Mouse (Mus musculus) kidney, adult 2 months (tissue): ENCODE results near the gene Dpy19l1. TPM values are rescaled to one million over a fixed set of nuclear protein-coding genes. Genes with fewer than 3 reads are reported as not detected.
A peak's percentile ranks its signal among the peaks of the same experiment; 100 is the strongest.

ENCODE experiments used
- DNase-seq: peaks from one replicate; pipeline ENCODE4 v3.0.0; 2021
- H3K27ac ChIP-seq: fragments of 200-500 bp; 2 replicates; pipeline ENCODE4 v1.5.1; 2012; ENCODE audit warnings: low read depth, low read length, control low read depth, inconsistent platforms; ENCODE audit not compliant: insufficient read depth
- H3K27me3 ChIP-seq: fragments of 200-500 bp; replicated peaks from 2 replicates; pipeline ENCODE4 v1.6.1; 2012; ENCODE audit warnings: mild to moderate bottlenecking, moderate library complexity, low read length, inconsistent platforms; ENCODE audit not compliant: control insufficient read depth, insufficient read depth
- H3K36me3 ChIP-seq: fragments of 200-500 bp; 2 replicates; pipeline ENCODE4 v1.6.1; 2012; ENCODE audit warnings: mild to moderate bottlenecking, moderate library complexity, low read length, inconsistent platforms; ENCODE audit not compliant: control insufficient read depth, insufficient read depth
- H3K4me1 ChIP-seq: fragments of 200-500 bp; 2 replicates; pipeline ENCODE4 v1.6.1; 2011; ENCODE audit warnings: low read length; ENCODE audit not compliant: control insufficient read depth, insufficient read depth
- H3K4me3 ChIP-seq: fragments of 200-500 bp; 2 replicates; pipeline ENCODE4 v1.5.1; 2011; ENCODE audit warnings: mild to moderate bottlenecking, low read depth, low read length, control low read depth; ENCODE audit not compliant: insufficient read depth
- CTCF ChIP-seq: fragments of 200-500 bp; conservative IDR thresholded peaks from 2 replicates; pipeline ENCODE4 v1.5.1; 2011; ENCODE audit warnings: low read depth, mild to moderate bottlenecking, control low read depth, low read length, moderate library complexity, mixed read lengths; ENCODE audit not compliant: insufficient read depth, insufficient read length
- POLR2A ChIP-seq: fragments of 200-500 bp; IDR thresholded peaks from one replicate; pipeline ENCODE4 v1.6.1; 2011; ENCODE audit warnings: low read depth, low read length, control low read depth
- WGBS: fragments of 180-500 bp; shearing (Covaris S2); methylation state at CpG from one replicate; pipeline ENCODE4 v1.1.7; 2018; 5-methylcytosine and 5-hydroxymethylcytosine counted together
- polyA plus RNA-seq: library from polyadenylated mRNA; depleted of rRNA; stranded (reverse); fragments of >200 nt; gene quantifications from 2 replicates; pipeline ENCODE4 v1.2.3, GENCODE M21; 2012

Gene Dpy19l1
- polyA plus RNA-seq, 1 experiment, result 5.5 TPM

DNA sequence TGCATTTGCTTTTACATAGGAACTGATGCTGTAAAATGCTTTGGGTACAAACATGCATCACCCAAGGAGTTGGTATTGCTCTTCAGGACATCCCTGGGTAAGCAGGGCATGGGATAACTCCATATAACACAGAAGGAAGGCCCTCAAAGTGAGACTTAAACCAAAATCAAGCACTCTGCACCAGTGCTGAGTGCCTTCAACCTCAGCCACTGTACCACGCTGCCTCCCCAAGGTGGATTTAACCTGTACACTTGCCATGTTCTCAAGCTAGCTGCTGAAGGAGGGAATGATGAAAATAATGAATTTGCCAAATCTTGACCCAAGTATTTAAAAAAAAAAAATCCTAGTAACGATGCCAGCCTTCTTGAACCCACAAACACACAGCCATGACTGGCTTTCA is 1.3 kb downstream of the Dpy19l1 start:
- WGBS, result 65% methylated on average over 2 of the region's 2 CpGs
- no peaks in the 10 kb centered on the region; the same call in 1 of the 2 replicates for H3K4me1 ChIP-seq
- no peak overlapping the region for H3K4me3 ChIP-seq
- no peak overlapping the region for H3K27ac ChIP-seq
- no peaks in the 10 kb centered on the region for H3K36me3 ChIP-seq
- no peak for DNase-seq
- H3K27me3 ChIP-seq, result no peaks in the 10 kb centered on the region
- TF ChIP-seq POLR2A (no peak), CTCF (peak; percentile 34)

DNA sequence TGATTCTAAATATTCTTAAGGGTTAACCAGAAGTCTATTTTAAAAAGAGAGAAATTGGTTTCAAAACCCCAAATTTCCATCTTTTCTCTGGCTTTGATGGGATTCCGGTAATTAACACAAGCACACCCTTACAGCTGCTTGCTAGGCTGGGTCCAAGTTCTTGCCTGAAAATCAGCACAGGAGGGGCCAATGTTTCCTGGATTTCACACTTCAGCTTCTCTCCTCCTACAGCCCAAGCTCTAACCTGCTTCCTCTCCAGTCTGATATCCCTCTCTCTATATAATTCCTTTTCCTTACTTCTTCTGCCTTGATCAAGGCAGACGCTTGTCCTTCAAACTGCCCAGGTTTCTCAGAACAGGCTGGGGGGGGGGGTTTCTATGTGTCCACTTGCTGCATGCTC is 6.7 kb downstream of the Dpy19l1 start:
- Histone ChIP-seq H3K27ac (no peak overlapping the region), H3K4me1 (no peaks in the 10 kb centered on the region), H3K4me3 (no peak overlapping the region), H3K27me3 (no peaks in the 10 kb centered on the region), H3K36me3 (no peaks in the 10 kb centered on the region)
- 91% methylated on average over 2 of the region's 2 CpGs for WGBS
- TF ChIP-seq CTCF, result no peak
- TF ChIP-seq POLR2A, result no peak
- DNase-seq, result no peak

DNA sequence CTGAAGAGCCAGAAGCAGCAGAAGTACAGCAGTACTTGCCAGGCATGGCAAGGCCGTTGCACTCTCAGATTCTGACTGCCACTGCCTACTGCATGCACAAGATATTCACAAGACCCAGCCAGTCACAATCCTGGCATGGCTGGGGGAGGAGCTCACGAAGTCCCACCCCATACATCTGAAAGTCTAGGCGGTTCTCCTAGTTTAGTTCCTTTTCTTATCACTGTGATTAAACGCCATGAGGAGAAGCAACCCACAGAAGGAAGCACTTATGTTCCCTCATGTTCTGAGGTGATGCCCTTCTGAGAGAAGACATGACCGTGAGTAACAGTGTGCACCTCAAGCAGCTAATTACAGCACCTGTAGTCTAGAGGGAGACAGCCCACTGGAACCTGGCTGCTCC is 12.4 kb downstream of the Dpy19l1 start:
- Histone ChIP-seq H3K27me3 (no peaks in the 10 kb centered on the region), H3K27ac (no peak overlapping the region), H3K36me3 (no peaks in the 10 kb centered on the region), H3K4me3 (no peak overlapping the region), H3K4me1 (no peaks in the 10 kb centered on the region)
- TF ChIP-seq POLR2A (no peak), CTCF (no peak)
- no peak for DNase-seq
- WGBS, result 92% methylated on average over 5 of the region's 5 CpGs

DNA sequence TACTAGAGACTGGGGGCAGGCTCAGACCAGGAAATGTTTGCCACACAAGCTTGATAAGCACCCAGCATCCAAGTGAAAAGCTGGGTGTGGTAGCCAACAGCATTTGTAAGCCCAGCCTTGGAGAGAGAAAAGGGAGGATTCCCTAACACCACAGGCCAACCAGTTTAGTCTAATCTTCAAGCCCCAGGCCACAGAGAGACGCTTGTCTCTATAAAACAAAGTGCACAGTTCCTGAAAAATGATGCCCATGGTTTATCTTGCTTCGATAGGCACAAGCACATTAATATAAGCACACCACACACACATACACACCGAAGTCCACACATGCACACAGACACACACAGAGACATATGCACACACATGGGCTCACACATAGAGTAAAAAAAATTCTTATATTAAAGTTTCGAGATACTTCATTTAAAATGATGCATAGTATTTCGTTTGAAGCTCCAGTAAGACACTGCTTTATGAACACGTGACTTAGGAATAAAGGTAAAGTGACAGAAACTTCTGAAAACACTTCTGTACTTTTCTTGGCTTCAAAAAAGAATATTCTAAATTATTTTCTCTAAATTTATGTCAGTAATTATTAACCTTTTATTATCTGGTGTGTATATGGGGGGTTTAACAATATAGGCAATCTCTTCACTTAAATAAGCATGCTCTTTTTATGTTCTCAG is 14.4 kb downstream of the Dpy19l1 start:
- Histone ChIP-seq H3K36me3 (no peaks in the 10 kb centered on the region), H3K27me3 (no peaks in the 10 kb centered on the region), H3K4me3 (no peak overlapping the region), H3K4me1 (no peaks in the 10 kb centered on the region), H3K27ac (no peak overlapping the region)
- no peak for TF ChIP-seq POLR2A
- no peak for TF ChIP-seq CTCF
- DNase-seq, result no peak
- WGBS, result 91% methylated on average over 6 of the region's 6 CpGs

DNA sequence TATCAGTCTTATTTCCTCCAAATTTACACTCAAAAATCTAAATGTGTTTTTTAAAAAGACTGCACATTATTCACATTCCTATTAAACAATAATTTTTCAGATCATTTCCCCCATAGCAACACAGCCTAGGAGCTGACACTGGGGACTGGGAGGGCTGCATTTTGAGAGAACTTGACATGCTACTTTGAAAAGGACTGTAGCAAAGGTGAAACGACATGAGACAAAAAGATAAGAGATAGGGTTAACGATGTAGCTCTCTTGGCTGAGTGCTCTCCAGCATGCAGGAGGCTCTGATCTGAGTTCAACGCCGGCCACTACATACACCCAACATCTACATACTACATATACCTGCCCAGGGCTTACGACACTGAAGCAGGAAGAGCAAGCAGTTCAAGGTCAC is 20.6 kb downstream of the Dpy19l1 start:
- Histone ChIP-seq H3K27ac (no peak overlapping the region), H3K36me3 (no peaks in the 10 kb centered on the region), H3K4me3 (no peak overlapping the region), H3K4me1 (no peaks in the 10 kb centered on the region), H3K27me3 (no peaks in the 10 kb centered on the region)
- 79% methylated on average over 5 of the region's 5 CpGs for WGBS
- TF ChIP-seq CTCF (no peak), POLR2A (no peak)
- no peak for DNase-seq

DNA sequence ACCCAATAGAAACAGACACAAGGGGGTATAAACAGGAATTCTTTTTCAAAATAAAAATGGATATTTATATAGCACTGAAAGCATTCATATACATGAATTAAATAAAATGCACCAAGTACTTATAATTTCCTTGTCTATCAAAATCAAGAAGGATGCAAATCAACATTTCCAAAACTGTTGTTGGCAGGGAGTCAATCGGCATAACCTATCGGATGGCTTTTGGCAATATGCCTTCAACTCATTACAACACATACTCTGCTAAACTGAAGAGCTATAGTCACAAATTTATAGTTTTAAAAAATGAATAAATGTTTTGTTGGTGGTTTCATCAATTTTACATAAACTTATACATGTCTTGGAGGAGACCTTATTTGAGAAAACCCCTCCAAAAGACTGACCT is 25.7 kb downstream of the Dpy19l1 start:
- Histone ChIP-seq H3K27me3 (no peaks in the 10 kb centered on the region), H3K4me1 (no peaks in the 10 kb centered on the region), H3K27ac (no peak overlapping the region), H3K4me3 (no peak overlapping the region), H3K36me3 (no peaks in the 10 kb centered on the region)
- DNase-seq, result no peak
- WGBS, result 79% methylated on average over 2 of the region's 2 CpGs
- TF ChIP-seq CTCF (no peak), POLR2A (no peak)

DNA sequence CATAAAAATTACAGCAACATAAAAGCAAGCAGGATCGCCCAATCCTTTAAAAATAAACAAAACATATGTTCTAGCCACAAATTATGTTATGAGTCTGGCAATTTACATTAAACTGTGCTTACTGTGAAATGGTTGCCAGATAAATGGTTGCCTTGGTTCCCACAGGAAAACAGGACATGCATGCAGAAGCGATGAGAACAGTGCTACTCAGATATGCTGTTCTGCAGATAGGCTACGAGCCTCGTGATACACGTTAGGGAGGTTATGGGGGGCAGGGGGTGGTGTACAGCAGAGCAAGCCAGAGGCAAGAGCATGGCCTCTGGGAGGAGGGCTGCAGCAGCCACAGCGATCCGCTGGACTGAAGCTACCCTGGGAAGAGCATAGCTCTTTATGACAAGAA is 29.1 kb downstream of the Dpy19l1 start:
- Histone ChIP-seq H3K27me3 (no peaks in the 10 kb centered on the region), H3K4me1 (no peaks in the 10 kb centered on the region), H3K4me3 (no peak overlapping the region), H3K36me3 (no peaks in the 10 kb centered on the region), H3K27ac (no peak overlapping the region)
- TF ChIP-seq CTCF, result no peak
- no peak for TF ChIP-seq POLR2A
- 94% methylated on average over 7 of the region's 7 CpGs for WGBS
- no peak for DNase-seq

DNA sequence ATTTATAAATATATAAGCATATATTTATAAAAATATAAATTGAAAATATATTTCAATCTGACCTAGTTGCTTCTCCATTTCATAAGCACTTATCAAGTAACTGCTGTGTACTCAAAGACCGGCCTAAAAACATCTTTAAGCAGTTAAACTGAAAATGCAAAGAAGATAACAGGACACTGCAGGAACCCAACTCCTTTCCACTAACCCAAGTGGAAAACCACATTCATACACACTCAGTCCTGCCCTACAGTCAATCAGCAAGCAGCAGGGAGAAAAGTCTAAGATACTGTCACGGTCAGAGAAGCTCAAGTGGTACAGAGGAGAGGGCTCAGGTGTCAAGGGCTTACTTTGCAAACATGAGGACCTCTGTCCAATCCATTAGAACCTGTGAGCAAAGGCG is 30.4 kb downstream of the Dpy19l1 start:
- H3K27me3 ChIP-seq, result no peaks in the 10 kb centered on the region
- H3K4me1 ChIP-seq, result no peaks in the 10 kb centered on the region
- DNase-seq, result no peak
- WGBS, result 86% methylated on average over 3 of the region's 3 CpGs
- TF ChIP-seq CTCF, result no peak
- TF ChIP-seq POLR2A, result no peak
- no peak overlapping the region for H3K27ac ChIP-seq
- H3K4me3 ChIP-seq, result no peak overlapping the region
- H3K36me3 ChIP-seq, result no peaks in the 10 kb centered on the region
